Mouse (Mus musculus): ENCODE results near the gene Ctf1. TPM values are rescaled to one million over a fixed set of nuclear protein-coding genes. Genes with fewer than 3 reads are reported as not detected.

Gene Ctf1
- polyA plus RNA-seq (2012) = 2.2 and 3.6 TPM in 2 replicates

GRCm38 (mm10) chr7:127712461-127713385 is at the start of gene Ctf1:
TSS of gene Ctf1 (plus strand) at chr7:127712736.

GRCm38 (mm10) chr7:127708207-127709078 is 4.1 kb upstream of the Ctf1 start, which contains the start of gene Bcl7c:
TSS of gene Bcl7c (minus strand) at chr7:127708933.

GRCm38 (mm10) chr7:127732066-127732465 is 19.5 kb downstream of the Ctf1 start, which contains the start of gene Ctf2:
TSS of gene Ctf2 (minus strand) at chr7:127732166.

GRCm38 (mm10) chr7:127744366-127745045 is 32.0 kb downstream of the Ctf1 start, which contains the start of gene Fbxl19:
TSS of gene Fbxl19 (plus strand) at chr7:127744543.

Other genes with a start within 250 kb of the Ctf1 start
- gene Fbrs, start 233.5 kb upstream of the Ctf1 start, polyA plus RNA-seq (2012) = 625 and 719 TPM in 2 replicates
- 35.3 and 51.2 TPM in 2 replicates for gene Srcap, start 200.8 kb upstream of the Ctf1 start, polyA plus RNA-seq (2012)
- gene Gm42715, start 193.2 kb upstream of the Ctf1 start, polyA plus RNA-seq (2012) = 30.8 and 43.6 TPM in 2 replicates
- gene Tmem265, start 151.3 kb upstream of the Ctf1 start, polyA plus RNA-seq (2012) = 1.3 and 2.0 TPM in 2 replicates
- gene Phkg2, start 139.4 kb upstream of the Ctf1 start, polyA plus RNA-seq (2012) = 75.3 and 94.9 TPM in 2 replicates
- gene Ccdc189, start 124.1 kb upstream of the Ctf1 start, polyA plus RNA-seq (2012) = 2.8 and 5.3 TPM in 2 replicates
- 51.4 and 68.4 TPM in 2 replicates for gene Rnf40, start 124.0 kb upstream of the Ctf1 start, polyA plus RNA-seq (2012)
- 22.5 and 24.1 TPM in 2 replicates for gene Zfp629, start 96.9 kb upstream of the Ctf1 start, polyA plus RNA-seq (2012)
- gene Bcl7c, start 3.8 kb upstream of the Ctf1 start, polyA plus RNA-seq (2012) = 698 and 704 TPM in 2 replicates
- gene Ctf2, start 19.4 kb downstream of the Ctf1 start, polyA plus RNA-seq (2012) = not detected in 2 replicates
- gene Fbxl19, start 31.8 kb downstream of the Ctf1 start, polyA plus RNA-seq (2012) = 85.5 and 100 TPM in 2 replicates
- gene Orai3, start 57.1 kb downstream of the Ctf1 start, polyA plus RNA-seq (2012) = 31.0 and 41.1 TPM in 2 replicates
- gene Setd1a, start 63.9 kb downstream of the Ctf1 start, polyA plus RNA-seq (2012) = 84.7 and 110 TPM in 2 replicates
- gene Gm49388, start 72.9 kb downstream of the Ctf1 start, polyA plus RNA-seq (2012) = 9.3 and 20.1 TPM in 2 replicates
- gene Hsd3b7, start 87.9 kb downstream of the Ctf1 start, polyA plus RNA-seq (2012) = 21.4 and 28.9 TPM in 2 replicates
- 83.0 and 121 TPM in 2 replicates for gene Stx4a, start 111.6 kb downstream of the Ctf1 start, polyA plus RNA-seq (2012)
- gene Stx1b, start 111.8 kb downstream of the Ctf1 start, polyA plus RNA-seq (2012) = 0.48 and 0.63 TPM in 2 replicates
- 26.8 and 27.4 TPM in 2 replicates for gene Zfp646, start 163.5 kb downstream of the Ctf1 start, polyA plus RNA-seq (2012)
- gene Zfp668, start 164.1 kb downstream of the Ctf1 start, polyA plus RNA-seq (2012) = 31.0 and 36.1 TPM in 2 replicates
- 1.1 and 1.2 TPM in 2 replicates for gene Prss53, start 178.2 kb downstream of the Ctf1 start, polyA plus RNA-seq (2012)
- gene Gm21974, start 182.7 kb downstream of the Ctf1 start, polyA plus RNA-seq (2012) = not detected in 2 replicates
- 27.6 and 36.5 TPM in 2 replicates for gene Vkorc1, start 182.9 kb downstream of the Ctf1 start, polyA plus RNA-seq (2012)
- 187 and 224 TPM in 2 replicates for gene Bckdk, start 191.3 kb downstream of the Ctf1 start, polyA plus RNA-seq (2012)
- gene Kat8, start 199.8 kb downstream of the Ctf1 start, polyA plus RNA-seq (2012) = 5.7 and 7.0 TPM in 2 replicates
- 0.06 TPM in 1 of 2 replicates, not detected in the other for gene Prss8, start 217.4 kb downstream of the Ctf1 start, polyA plus RNA-seq (2012)
- 6.6 and 6.7 TPM in 2 replicates for gene Prss36, start 234.0 kb downstream of the Ctf1 start, polyA plus RNA-seq (2012)

Measured in megakaryocyte-erythroid progenitor cell, adult 5 weeks (primary cell).